Mouse (Mus musculus): ENCODE measurements around the gene Gm20388. TPM values are rescaled to one million over a fixed set of nuclear protein-coding genes. Genes with fewer than 3 reads are reported as not detected.

Gm20388 gene
- polyA plus RNA-seq, 1 experiment from 2014 or later = not detected

- peaks cover 87% of the 10 kb centered on the region for H3K27me3 ChIP-seq (ENCODE audit: control insufficient read depth, insufficient read depth, low read length)
- peaks cover 6 to 20% of the 10 kb centered on the region in 2 experiments; a peak in 3 of 4 replicates for H3K4me1 ChIP-seq (ENCODE audit: control insufficient read depth in 2 of 2, insufficient read depth in 2 of 2, low read length in 2 of 2)
- H3K36me3 ChIP-seq (ENCODE audit: control insufficient read depth, insufficient read depth, low read length) = peaks cover 5% of the 10 kb centered on the region
- WGBS = 40% methylated on average over 8 of the region's 8 CpGs
- 0 out of 2 replicates have a peak, but pooled peaks cover 4% of the 10 kb centered on the region for H3K9me3 ChIP-seq (ENCODE audit: control insufficient read depth, low read length)
- no peak for ATAC-seq (ENCODE audit: insufficient number of reproducible peaks, insufficient read depth, low FRiP score, low read depth)
- H3K4me2 ChIP-seq (ENCODE audit: low read length) = peak overlapping the region; percentile 78
- H3K27ac ChIP-seq (replicated peaks in 1 of 2; ENCODE audit: control insufficient read depth in 1 of 2, insufficient read depth in 1 of 2, low read depth in 2 of 2, low read length in 2 of 2) = no peak overlapping the region
- peak overlapping the region; percentile 2; the same call in 1 of the 2 replicates for H3K9ac ChIP-seq (ENCODE audit: low read length)
- H3K4me3 ChIP-seq (ENCODE audit: control insufficient read depth in 1 of 2, insufficient read depth in 1 of 2, low read depth in 1 of 2, low read length in 2 of 2) = 0 out of 4 replicates have a peak overlapping the region, but pooled peaks of 1 of the 2 experiments have one; percentile 50
Observed at GRCm38 (mm10) chr8:121121704-121122103, 1211.1 kb downstream of the Gm20388 start.

- Histone ChIP-seq H3K36me3 (ENCODE audit: control insufficient read depth, insufficient read depth, low read length) (peaks cover 5% of the 10 kb centered on the region), H3K4me2 (ENCODE audit: low read length) (no peak overlapping the region), H3K9ac (ENCODE audit: low read length) (no peak overlapping the region), H3K4me3 (ENCODE audit: control insufficient read depth in 1 of 2, insufficient read depth in 1 of 2, low read depth in 1 of 2, low read length in 2 of 2) (no peak overlapping the region), H3K27me3 (ENCODE audit: control insufficient read depth, insufficient read depth, low read length) (peaks cover 87% of the 10 kb centered on the region), H3K9me3 (ENCODE audit: control insufficient read depth, low read length) (no peaks in the 10 kb centered on the region), H3K27ac (replicated peaks in 1 of 2; ENCODE audit: control insufficient read depth in 1 of 2, insufficient read depth in 1 of 2, low read depth in 2 of 2, low read length in 2 of 2) (no peak overlapping the region), H3K4me1 (ENCODE audit: control insufficient read depth in 2 of 2, insufficient read depth in 2 of 2, low read length in 2 of 2) (peaks cover 6 to 22% of the 10 kb centered on the region in 2 experiments)
- WGBS = 13% methylated on average over 7 of the region's 7 CpGs
- ATAC-seq (ENCODE audit: insufficient number of reproducible peaks, insufficient read depth, low FRiP score, low read depth) = no peak
Observed at GRCm38 (mm10) chr8:121122368-121122767, 1211.7 kb downstream of the Gm20388 start.

- H3K4me3 ChIP-seq (ENCODE audit: control insufficient read depth in 1 of 2, insufficient read depth in 1 of 2, low read depth in 1 of 2, low read length in 2 of 2) = no peak overlapping the region
- ATAC-seq (ENCODE audit: insufficient number of reproducible peaks, insufficient read depth, low FRiP score, low read depth) = no peak
- H3K4me1 ChIP-seq (ENCODE audit: control insufficient read depth in 2 of 2, insufficient read depth in 2 of 2, low read length in 2 of 2) = peaks cover 7 to 27% of the 10 kb centered on the region in 2 experiments
- no peak overlapping the region for H3K27ac ChIP-seq (replicated peaks in 1 of 2; ENCODE audit: control insufficient read depth in 1 of 2, insufficient read depth in 1 of 2, low read depth in 2 of 2, low read length in 2 of 2)
- peaks cover 5% of the 10 kb centered on the region; the same call in 1 of the 2 replicates for H3K36me3 ChIP-seq (ENCODE audit: control insufficient read depth, insufficient read depth, low read length)
- 87% methylated on average over 2 of the region's 2 CpGs for WGBS
- H3K9me3 ChIP-seq (ENCODE audit: control insufficient read depth, low read length) = no peaks in the 10 kb centered on the region
- peaks cover 87% of the 10 kb centered on the region for H3K27me3 ChIP-seq (ENCODE audit: control insufficient read depth, insufficient read depth, low read length)
- no peak overlapping the region for H3K4me2 ChIP-seq (ENCODE audit: low read length)
- H3K9ac ChIP-seq (ENCODE audit: low read length) = no peak overlapping the region
Observed at GRCm38 (mm10) chr8:121123113-121123512, 1212.5 kb downstream of the Gm20388 start.

- Histone ChIP-seq H3K4me3 (ENCODE audit: control insufficient read depth in 1 of 2, insufficient read depth in 1 of 2, low read depth in 1 of 2, low read length in 2 of 2) (no peak overlapping the region; a peak in 1 of 4 replicates), H3K9me3 (ENCODE audit: control insufficient read depth, low read length) (no peaks in the 10 kb centered on the region), H3K4me1 (ENCODE audit: control insufficient read depth in 2 of 2, insufficient read depth in 2 of 2, low read length in 2 of 2) (peaks cover 14 to 38% of the 10 kb centered on the region in 2 experiments), H3K27ac (replicated peaks in 1 of 2; ENCODE audit: control insufficient read depth in 1 of 2, insufficient read depth in 1 of 2, low read depth in 2 of 2, low read length in 2 of 2) (peak overlapping the region; percentile 71 to 80; a peak in 3 of 4 replicates), H3K4me2 (ENCODE audit: low read length) (peak overlapping the region; percentile 77), H3K9ac (ENCODE audit: low read length) (peak overlapping the region; percentile 65; the same call in 1 of the 2 replicates), H3K27me3 (ENCODE audit: control insufficient read depth, insufficient read depth, low read length) (peaks cover 94% of the 10 kb centered on the region), H3K36me3 (ENCODE audit: control insufficient read depth, insufficient read depth, low read length) (peaks cover 5% of the 10 kb centered on the region; the same call in 1 of the 2 replicates)
- ATAC-seq (ENCODE audit: insufficient number of reproducible peaks, insufficient read depth, low FRiP score, low read depth) = no peak; the same call in 1 of the 2 replicates
- 5% methylated on average over 17 of the region's 17 CpGs for WGBS
Observed at GRCm38 (mm10) chr8:121124547-121125239, 1214.1 kb downstream of the Gm20388 start.

- H3K4me3 ChIP-seq (ENCODE audit: control insufficient read depth in 1 of 2, insufficient read depth in 1 of 2, low read depth in 1 of 2, low read length in 2 of 2) = peak overlapping the region; percentile 36 to 41
- peak overlapping the region; percentile 71 to 80 for H3K27ac ChIP-seq (replicated peaks in 1 of 2; ENCODE audit: control insufficient read depth in 1 of 2, insufficient read depth in 1 of 2, low read depth in 2 of 2, low read length in 2 of 2)
- peak; percentile 70 for ATAC-seq (ENCODE audit: insufficient number of reproducible peaks, insufficient read depth, low FRiP score, low read depth)
- H3K36me3 ChIP-seq (ENCODE audit: control insufficient read depth, insufficient read depth, low read length) = peaks cover 5% of the 10 kb centered on the region; the same call in 1 of the 2 replicates
- peak overlapping the region; percentile 65 for H3K9ac ChIP-seq (ENCODE audit: low read length)
- peaks cover 14 to 38% of the 10 kb centered on the region in 2 experiments for H3K4me1 ChIP-seq (ENCODE audit: control insufficient read depth in 2 of 2, insufficient read depth in 2 of 2, low read length in 2 of 2)
- peaks cover 95% of the 10 kb centered on the region for H3K27me3 ChIP-seq (ENCODE audit: control insufficient read depth, insufficient read depth, low read length)
- H3K9me3 ChIP-seq (ENCODE audit: control insufficient read depth, low read length) = no peaks in the 10 kb centered on the region
- H3K4me2 ChIP-seq (ENCODE audit: low read length) = peak overlapping the region; percentile 77
- 1% methylated on average over 35 of the region's 36 CpGs for WGBS
Observed at GRCm38 (mm10) chr8:121125311-121125876, 1214.8 kb downstream of the Gm20388 start.

- H3K9me3 ChIP-seq (ENCODE audit: control insufficient read depth, low read length) = no peaks in the 10 kb centered on the region
- H3K27me3 ChIP-seq (ENCODE audit: control insufficient read depth, insufficient read depth, low read length) = peaks cover 94% of the 10 kb centered on the region
- 13% methylated on average over 6 of the region's 6 CpGs for WGBS
- no peak overlapping the region for H3K27ac ChIP-seq (replicated peaks in 1 of 2; ENCODE audit: control insufficient read depth in 1 of 2, insufficient read depth in 1 of 2, low read depth in 2 of 2, low read length in 2 of 2)
- peaks cover 5% of the 10 kb centered on the region; the same call in 1 of the 2 replicates for H3K36me3 ChIP-seq (ENCODE audit: control insufficient read depth, insufficient read depth, low read length)
- ATAC-seq (ENCODE audit: insufficient number of reproducible peaks, insufficient read depth, low FRiP score, low read depth) = no peak
- H3K4me2 ChIP-seq (ENCODE audit: low read length) = peak overlapping the region; percentile 77
- H3K4me3 ChIP-seq (ENCODE audit: control insufficient read depth in 1 of 2, insufficient read depth in 1 of 2, low read depth in 1 of 2, low read length in 2 of 2) = peak overlapping the region in 1 of 2 experiments; percentile 41; a peak in 3 of 4 replicates
- peak overlapping the region; percentile 65; the same call in 1 of the 2 replicates for H3K9ac ChIP-seq (ENCODE audit: low read length)
- H3K4me1 ChIP-seq (ENCODE audit: control insufficient read depth in 2 of 2, insufficient read depth in 2 of 2, low read length in 2 of 2) = peaks cover 11 to 38% of the 10 kb centered on the region in 2 experiments
Observed at GRCm38 (mm10) chr8:121126191-121126590, 1215.5 kb downstream of the Gm20388 start.

GRCm38 (mm10) chr8:121126694-121127093, 1216.1 kb downstream of the Gm20388 start:
- no peak overlapping the region for H3K9ac ChIP-seq (ENCODE audit: low read length)
- WGBS = 13% methylated on average over 6 of the region's 6 CpGs
- H3K4me3 ChIP-seq (ENCODE audit: control insufficient read depth in 1 of 2, insufficient read depth in 1 of 2, low read depth in 1 of 2, low read length in 2 of 2) = no peak overlapping the region
- H3K4me2 ChIP-seq (ENCODE audit: low read length) = peak overlapping the region; percentile 77; the same call in 1 of the 2 replicates
- H3K36me3 ChIP-seq (ENCODE audit: control insufficient read depth, insufficient read depth, low read length) = peaks cover under 1% of the 10 kb centered on the region; the same call in 1 of the 2 replicates
- no peak overlapping the region for H3K27ac ChIP-seq (replicated peaks in 1 of 2; ENCODE audit: control insufficient read depth in 1 of 2, insufficient read depth in 1 of 2, low read depth in 2 of 2, low read length in 2 of 2)
- ATAC-seq (ENCODE audit: insufficient number of reproducible peaks, insufficient read depth, low FRiP score, low read depth) = no peak
- H3K27me3 ChIP-seq (ENCODE audit: control insufficient read depth, insufficient read depth, low read length) = peaks cover 89% of the 10 kb centered on the region
- H3K4me1 ChIP-seq (ENCODE audit: control insufficient read depth in 2 of 2, insufficient read depth in 2 of 2, low read length in 2 of 2) = peaks cover 11 to 38% of the 10 kb centered on the region in 2 experiments
- no peaks in the 10 kb centered on the region for H3K9me3 ChIP-seq (ENCODE audit: control insufficient read depth, low read length)

All from heart, embryonic 14.5 days (tissue).